Mouse (Mus musculus) ovary, postnatal 14 days (tissue): Measurements from ENCODE around the gene Sertad4.

Source experiments
- DNase-seq: peaks from one replicate; pipeline ENCODE4 v3.0.0; 2022; ENCODE audit warnings: low spot score

The Sertad4 gene

GRCm38 (mm10) chr1:192855474-192856230 is at the start of gene Sertad4:
Gene Sertad4 (minus strand): TSS chr1:192855756.
- no peak for DNase-seq

- DNase-seq = no peak
These were observed 46.0 kb upstream of the Sertad4 start for GRCm38 (mm10) chr1:192901516-192901915.

GRCm38 (mm10) chr1:192900913-192901312 is 45.4 kb upstream of the Sertad4 start:
- no peak for DNase-seq

DNA sequence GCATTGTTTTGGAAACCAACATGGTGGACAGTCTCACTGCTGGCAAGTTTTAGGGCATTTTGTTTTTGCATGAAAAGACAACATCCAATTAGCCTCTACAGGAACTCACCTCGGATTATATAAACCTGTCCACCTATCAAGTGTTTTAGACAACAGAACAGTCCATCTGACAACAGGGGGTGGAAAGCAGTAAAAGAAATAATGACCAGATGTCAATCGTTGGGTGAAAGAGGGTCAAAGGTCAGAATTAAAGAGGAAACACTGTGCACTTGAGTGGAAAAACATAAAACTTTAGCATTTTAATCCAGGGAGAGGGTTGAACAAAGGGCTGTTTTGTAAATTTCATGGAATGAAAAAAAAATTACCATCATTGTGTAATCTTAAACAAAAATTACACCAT is 43.2 kb upstream of the Sertad4 start:
- no peak for DNase-seq

GRCm38 (mm10) chr1:192897218-192897617 is 41.7 kb upstream of the Sertad4 start:
- no peak for DNase-seq

- DNase-seq = no peak
These were observed 40.5 kb upstream of the Sertad4 start for GRCm38 (mm10) chr1:192896076-192896475.

DNA sequence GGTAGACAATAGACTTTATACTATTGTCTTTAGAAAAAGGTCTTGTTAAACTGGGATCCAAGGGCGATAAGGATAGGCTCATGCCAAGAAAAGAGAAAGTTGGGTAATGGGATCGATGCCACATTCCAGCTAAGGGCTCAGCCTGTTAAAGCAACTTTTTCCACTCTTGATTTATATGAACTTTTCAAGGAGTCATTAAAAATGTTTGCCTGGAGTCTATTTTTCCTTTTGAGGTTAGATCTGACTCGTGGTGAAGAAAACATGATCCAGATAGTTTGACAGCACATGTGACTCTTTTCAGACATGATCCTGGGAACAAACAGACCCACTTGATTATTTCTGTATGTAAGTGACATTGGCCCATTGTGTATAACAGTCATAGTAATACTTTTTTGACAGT is 35.2 kb upstream of the Sertad4 start:
- DNase-seq = no peak

DNA sequence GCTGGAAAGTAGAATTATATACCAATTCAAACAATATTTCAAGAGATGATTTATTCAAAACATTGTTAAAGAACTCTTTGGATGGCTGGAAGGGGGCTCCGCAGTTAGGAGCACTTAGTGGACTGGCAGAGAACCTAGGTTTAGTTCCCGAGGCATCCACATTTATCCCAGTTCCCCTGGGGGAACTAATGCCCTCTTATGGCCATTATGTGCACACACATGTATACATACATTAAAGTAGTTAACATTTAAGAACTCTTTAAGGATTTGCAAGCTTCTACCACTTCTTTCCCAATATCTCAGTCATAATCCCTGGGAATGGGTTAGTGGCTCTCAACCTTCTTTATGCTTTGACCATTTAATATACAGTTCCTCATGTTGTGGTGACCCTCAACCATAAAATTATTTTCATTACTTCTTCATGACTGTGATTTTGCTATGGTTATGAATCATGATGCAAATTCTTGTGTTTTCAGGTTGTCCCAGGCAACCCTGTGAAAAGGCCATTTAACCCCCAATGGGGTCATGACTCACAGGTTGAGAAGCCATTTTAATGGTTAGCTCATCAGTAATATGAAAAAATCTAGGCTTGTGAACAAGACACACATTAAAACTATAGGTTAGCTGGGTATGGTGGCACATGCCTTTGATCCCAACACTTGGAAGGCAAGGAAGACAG is 27.2 kb upstream of the Sertad4 start:
- DNase-seq = no peak

- DNase-seq = no peak
These were observed 24.6 kb upstream of the Sertad4 start for GRCm38 (mm10) chr1:192880130-192880529.

- DNase-seq = no peak
These were observed 23.6 kb upstream of the Sertad4 start for GRCm38 (mm10) chr1:192879086-192879580.

- no peak for DNase-seq
These were observed 17.3 kb upstream of the Sertad4 start for GRCm38 (mm10) chr1:192872841-192873240.

- no peak for DNase-seq
These were observed 14.2 kb upstream of the Sertad4 start for GRCm38 (mm10) chr1:192869761-192870160.

- DNase-seq = no peak
These were observed 8.9 kb upstream of the Sertad4 start for GRCm38 (mm10) chr1:192864440-192864839.

DNA sequence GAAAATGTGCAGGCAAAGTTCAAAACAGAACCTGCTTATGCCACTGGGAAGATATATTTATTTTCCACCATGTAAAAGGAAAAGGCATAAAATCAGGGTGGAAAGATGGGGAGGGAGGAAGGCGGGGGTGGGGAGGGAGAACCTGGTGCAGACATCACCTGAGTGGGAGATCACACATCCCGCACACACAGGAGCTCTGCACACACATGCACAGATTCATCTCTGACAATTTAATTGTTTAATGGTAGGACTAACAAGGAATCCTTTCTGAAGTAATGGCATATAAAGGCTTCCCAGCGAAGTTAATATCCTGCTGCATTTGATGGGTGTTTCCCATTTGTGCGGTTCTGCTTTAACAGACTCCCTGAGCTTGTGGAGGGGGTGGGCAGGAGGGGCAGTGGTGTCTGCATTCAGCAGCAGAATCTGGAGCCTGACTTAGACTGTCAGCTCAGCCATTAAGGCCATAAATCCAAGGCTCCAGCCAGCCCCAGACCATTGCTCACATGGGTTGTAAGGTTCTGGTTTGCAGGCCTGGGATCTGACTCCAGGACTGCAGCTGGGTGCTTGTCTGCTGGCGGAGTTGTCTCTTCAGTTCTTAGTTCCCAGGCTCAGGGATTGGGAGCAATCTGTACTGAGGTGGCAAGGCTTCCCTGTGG is 5.9 kb upstream of the Sertad4 start:
- no peak for DNase-seq

GRCm38 (mm10) chr1:192860273-192860672 is 4.7 kb upstream of the Sertad4 start:
- no peak for DNase-seq

GRCm38 (mm10) chr1:192857582-192857981 is 2.0 kb upstream of the Sertad4 start:
- DNase-seq = no peak

GRCm38 (mm10) chr1:192856931-192857330 is 1.4 kb upstream of the Sertad4 start:
- no peak for DNase-seq

GRCm38 (mm10) chr1:192856411-192856810 is 855 bp upstream of the Sertad4 start:
- no peak for DNase-seq

GRCm38 (mm10) chr1:192854819-192855271 is 711 bp downstream of the Sertad4 start:
- DNase-seq = no peak

DNA sequence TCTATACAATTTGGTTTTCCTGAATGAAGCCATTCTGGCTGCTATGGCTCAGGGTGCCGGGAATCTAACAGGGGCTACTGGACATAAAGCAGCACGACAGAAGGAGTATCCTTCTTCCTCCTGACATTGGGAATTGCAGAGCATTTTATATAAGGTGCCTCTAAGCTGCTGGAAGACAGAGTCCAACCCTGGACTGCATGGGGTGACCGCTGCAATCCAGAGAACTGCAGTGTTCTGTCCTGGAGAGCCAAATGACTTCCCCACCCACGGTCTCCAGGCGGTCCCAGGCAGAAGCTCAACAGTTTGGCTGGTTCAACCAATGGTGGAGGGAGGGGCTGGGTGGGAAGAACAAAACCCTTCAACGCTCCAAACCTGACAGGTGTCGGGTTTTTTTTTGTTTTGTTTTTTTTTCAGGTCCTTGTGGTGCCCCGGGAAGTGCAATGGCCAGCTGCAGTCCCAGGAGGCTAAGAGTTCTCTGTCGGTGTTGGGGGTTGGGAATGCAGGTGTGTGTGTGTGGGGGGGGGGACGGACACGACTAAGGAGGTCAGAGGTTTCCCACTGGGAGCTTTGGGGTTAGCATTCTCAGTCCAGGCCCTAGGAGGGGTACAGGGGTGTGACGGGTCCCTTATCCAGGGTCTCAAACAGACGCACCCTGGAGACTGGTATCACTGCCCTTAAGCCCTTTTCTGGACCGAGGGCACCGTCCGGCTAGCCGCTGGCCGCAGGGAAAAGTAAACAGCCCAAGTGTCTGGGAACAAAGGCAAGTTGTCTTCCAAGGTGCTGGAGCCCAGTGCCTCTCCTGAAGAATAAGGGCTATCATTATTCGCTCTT is 1.4 kb downstream of the Sertad4 start:
- DNase-seq = no peak

- DNase-seq = no peak
These were observed 2.1 kb downstream of the Sertad4 start for GRCm38 (mm10) chr1:192853429-192853828.

DNA sequence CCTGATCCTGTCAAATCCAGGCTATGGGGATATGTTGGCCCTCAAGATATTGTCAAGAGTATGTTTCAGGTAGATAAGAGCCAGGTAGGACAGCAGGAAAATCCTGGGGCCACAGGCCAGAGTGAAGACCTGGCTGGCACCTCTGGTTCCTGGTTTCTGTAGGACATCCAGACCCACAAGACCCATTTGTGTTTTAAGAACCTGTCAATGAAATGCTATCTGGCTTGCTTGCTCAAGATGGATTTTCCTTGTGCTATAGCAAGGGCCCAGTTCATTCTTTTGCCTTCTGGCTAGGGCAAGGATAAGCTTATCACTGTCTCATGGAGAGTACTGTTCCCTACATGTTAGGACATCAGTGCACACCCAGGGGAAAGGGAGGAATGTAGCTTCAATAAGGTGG is 3.5 kb downstream of the Sertad4 start:
- no peak for DNase-seq
